Mouse (Mus musculus): Measurements from ENCODE around the gene Parp3. TPM values are rescaled to one million over a fixed set of nuclear protein-coding genes. Genes with fewer than 3 reads are reported as not detected.

Gene Parp3
- polyA plus RNA-seq, 1 experiment from 2014 or later, result 0.76 TPM

GRCm38 (mm10) chr9:106451899-106452298 is 24.9 kb downstream of the Parp3 start:
- Histone ChIP-seq H3K27me3 (ENCODE audit: control insufficient read depth, insufficient read depth, low read length) (no peaks in the 10 kb centered on the region), H3K4me1 (ENCODE audit: control insufficient read depth, insufficient read depth, low read length) (peaks cover 44% of the 10 kb centered on the region), H3K27ac (replicated peaks; ENCODE audit: low read depth, low read length) (no peak overlapping the region), H3K4me3 (replicated peaks; ENCODE audit: low read depth, low read length) (no peak overlapping the region), H3K4me2 (ENCODE audit: low read length) (peak overlapping the region; percentile 100; the same call in 1 of the 2 replicates), H3K9me3 (ENCODE audit: control insufficient read depth, low read length) (no peaks in the 10 kb centered on the region), H3K9ac (replicated peaks; ENCODE audit: low read length) (peak overlapping the region; percentile 95; the same call in 1 of the 2 replicates), H3K36me3 (ENCODE audit: control insufficient read depth, insufficient read depth, low read length) (no peaks in the 10 kb centered on the region; the same call in 1 of the 2 replicates)
- ATAC-seq (ENCODE audit: low FRiP score, low TSS enrichment), result no peak
- 61% methylated on average over 2 of the region's 2 CpGs for WGBS
- DNase-seq, result no peak

- ATAC-seq (ENCODE audit: low FRiP score, low TSS enrichment) (no peak), DNase-seq (no peak)
- Histone ChIP-seq H3K4me2 (ENCODE audit: low read length) (no peak overlapping the region), H3K9me3 (ENCODE audit: control insufficient read depth, low read length) (no peaks in the 10 kb centered on the region), H3K9ac (replicated peaks; ENCODE audit: low read length) (no peak overlapping the region), H3K27me3 (ENCODE audit: control insufficient read depth, insufficient read depth, low read length) (no peaks in the 10 kb centered on the region), H3K4me1 (ENCODE audit: control insufficient read depth, insufficient read depth, low read length) (peaks cover 44% of the 10 kb centered on the region), H3K4me3 (replicated peaks; ENCODE audit: low read depth, low read length) (no peak overlapping the region), H3K36me3 (ENCODE audit: control insufficient read depth, insufficient read depth, low read length) (no peaks in the 10 kb centered on the region; the same call in 1 of the 2 replicates), H3K27ac (replicated peaks; ENCODE audit: low read depth, low read length) (no peak overlapping the region)
- WGBS, result 74% methylated on average over 11 of the region's 11 CpGs
These were observed 25.5 kb downstream of the Parp3 start for GRCm38 (mm10) chr9:106451298-106451697.

GRCm38 (mm10) chr9:106450661-106451060 is 26.1 kb downstream of the Parp3 start:
- 21% methylated on average over 9 of the region's 9 CpGs for WGBS
- no peaks in the 10 kb centered on the region for H3K36me3 ChIP-seq (ENCODE audit: control insufficient read depth, insufficient read depth, low read length)
- no peaks in the 10 kb centered on the region for H3K27me3 ChIP-seq (ENCODE audit: control insufficient read depth, insufficient read depth, low read length)
- ATAC-seq (ENCODE audit: low FRiP score, low TSS enrichment) (no peak), DNase-seq (no peak)
- no peak overlapping the region for H3K4me3 ChIP-seq (replicated peaks; ENCODE audit: low read depth, low read length)
- H3K9me3 ChIP-seq (ENCODE audit: control insufficient read depth, low read length), result no peaks in the 10 kb centered on the region
- no peak overlapping the region for H3K9ac ChIP-seq (replicated peaks; ENCODE audit: low read length)
- no peak overlapping the region for H3K27ac ChIP-seq (replicated peaks; ENCODE audit: low read depth, low read length)
- H3K4me1 ChIP-seq (ENCODE audit: control insufficient read depth, insufficient read depth, low read length), result peaks cover 40% of the 10 kb centered on the region
- H3K4me2 ChIP-seq (ENCODE audit: low read length), result no peak overlapping the region

GRCm38 (mm10) chr9:106449947-106450346 is 26.8 kb downstream of the Parp3 start:
- peaks cover 33% of the 10 kb centered on the region for H3K4me1 ChIP-seq (ENCODE audit: control insufficient read depth, insufficient read depth, low read length)

GRCm38 (mm10) chr9:106448498-106449031 is 28.2 kb downstream of the Parp3 start:
- Histone ChIP-seq H3K4me1 (ENCODE audit: control insufficient read depth, insufficient read depth, low read length) (peaks cover 32% of the 10 kb centered on the region), H3K9ac (replicated peaks; ENCODE audit: low read length) (peak overlapping the region; percentile 47; the same call in 1 of the 2 replicates), H3K9me3 (ENCODE audit: control insufficient read depth, low read length) (no peaks in the 10 kb centered on the region), H3K27ac (replicated peaks; ENCODE audit: low read depth, low read length) (no peak overlapping the region), H3K27me3 (ENCODE audit: control insufficient read depth, insufficient read depth, low read length) (no peaks in the 10 kb centered on the region), H3K4me2 (ENCODE audit: low read length) (peak overlapping the region; percentile 76), H3K4me3 (replicated peaks; ENCODE audit: low read depth, low read length) (peak overlapping the region; percentile 33), H3K36me3 (ENCODE audit: control insufficient read depth, insufficient read depth, low read length) (no peaks in the 10 kb centered on the region)
- WGBS, result 2% methylated on average over 23 of the region's 23 CpGs
- peak; percentile 84 for DNase-seq
- peak; percentile 41; the same call in 1 of the 2 replicates for ATAC-seq (ENCODE audit: low FRiP score, low TSS enrichment)

More at GRCm38 (mm10) chr9:106449947-106450346, 26.8 kb downstream of the Parp3 start:
- H3K27ac ChIP-seq (replicated peaks; ENCODE audit: low read depth, low read length), result no peak overlapping the region
- no peak overlapping the region for H3K9ac ChIP-seq (replicated peaks; ENCODE audit: low read length)
- H3K27me3 ChIP-seq (ENCODE audit: control insufficient read depth, insufficient read depth, low read length), result no peaks in the 10 kb centered on the region
- no peak overlapping the region for H3K4me2 ChIP-seq (ENCODE audit: low read length)
- WGBS, result 91% methylated on average over 8 of the region's 8 CpGs
- no peaks in the 10 kb centered on the region for H3K36me3 ChIP-seq (ENCODE audit: control insufficient read depth, insufficient read depth, low read length)
- no peak for DNase-seq
- H3K9me3 ChIP-seq (ENCODE audit: control insufficient read depth, low read length), result no peaks in the 10 kb centered on the region
- H3K4me3 ChIP-seq (replicated peaks; ENCODE audit: low read depth, low read length), result no peak overlapping the region
- ATAC-seq (ENCODE audit: low FRiP score, low TSS enrichment), result no peak

GRCm38 (mm10) chr9:106447951-106448350 is 28.8 kb downstream of the Parp3 start:
- Histone ChIP-seq H3K9ac (replicated peaks; ENCODE audit: low read length) (peak overlapping the region; percentile 70; the same call in 1 of the 2 replicates), H3K4me3 (replicated peaks; ENCODE audit: low read depth, low read length) (peak overlapping the region; percentile 51), H3K27ac (replicated peaks; ENCODE audit: low read depth, low read length) (0 out of 2 replicates have a peak overlapping the region, but pooled peaks have one; percentile 77), H3K4me1 (ENCODE audit: control insufficient read depth, insufficient read depth, low read length) (peaks cover 32% of the 10 kb centered on the region), H3K9me3 (ENCODE audit: control insufficient read depth, low read length) (no peaks in the 10 kb centered on the region), H3K27me3 (ENCODE audit: control insufficient read depth, insufficient read depth, low read length) (no peaks in the 10 kb centered on the region), H3K36me3 (ENCODE audit: control insufficient read depth, insufficient read depth, low read length) (no peaks in the 10 kb centered on the region), H3K4me2 (ENCODE audit: low read length) (peak overlapping the region; percentile 76)
- ATAC-seq (ENCODE audit: low FRiP score, low TSS enrichment) (no peak), DNase-seq (no peak)
- WGBS, result 39% methylated on average over 9 of the region's 9 CpGs

- Histone ChIP-seq H3K27me3 (ENCODE audit: control insufficient read depth, insufficient read depth, low read length) (no peaks in the 10 kb centered on the region), H3K9me3 (ENCODE audit: control insufficient read depth, low read length) (no peaks in the 10 kb centered on the region), H3K4me3 (replicated peaks; ENCODE audit: low read depth, low read length) (peak within 1 kb of the TSS; percentile 51), H3K9ac (replicated peaks; ENCODE audit: low read length) (peak within 1 kb of the TSS; percentile 70), H3K4me2 (ENCODE audit: low read length) (peak within 1 kb of the TSS; percentile 76), H3K4me1 (ENCODE audit: control insufficient read depth, insufficient read depth, low read length) (peaks cover 26% of the 10 kb centered on the region), H3K27ac (replicated peaks; ENCODE audit: low read depth, low read length) (peak within 1 kb of the TSS; percentile 77), H3K36me3 (ENCODE audit: control insufficient read depth, insufficient read depth, low read length) (no peaks in the 10 kb centered on the region)
- peak; percentile 91 for DNase-seq
- under 1% methylated on average over 24 of the region's 24 CpGs for WGBS
- ATAC-seq (ENCODE audit: low FRiP score, low TSS enrichment), result peak; percentile 82
These were observed 29.4 kb downstream of the Parp3 start, which contains the start of the genes Abhd14b and Abhd14a for GRCm38 (mm10) chr9:106447348-106447747. TSS of gene Abhd14b (plus strand) at chr9:106447459. TSS of gene Abhd14a (minus strand) at chr9:106447678.

- no peak overlapping the region for H3K4me3 ChIP-seq (replicated peaks; ENCODE audit: low read depth, low read length)
- peaks cover 26% of the 10 kb centered on the region for H3K4me1 ChIP-seq (ENCODE audit: control insufficient read depth, insufficient read depth, low read length)
- no peak overlapping the region for H3K27ac ChIP-seq (replicated peaks; ENCODE audit: low read depth, low read length)
- ATAC-seq (ENCODE audit: low FRiP score, low TSS enrichment) (no peak), DNase-seq (no peak)
- no peaks in the 10 kb centered on the region for H3K27me3 ChIP-seq (ENCODE audit: control insufficient read depth, insufficient read depth, low read length)
- 75% methylated on average over 4 of the region's 4 CpGs for WGBS
- no peak overlapping the region for H3K4me2 ChIP-seq (ENCODE audit: low read length)
- H3K9ac ChIP-seq (replicated peaks; ENCODE audit: low read length), result no peak overlapping the region
- no peaks in the 10 kb centered on the region for H3K36me3 ChIP-seq (ENCODE audit: control insufficient read depth, insufficient read depth, low read length)
- no peaks in the 10 kb centered on the region for H3K9me3 ChIP-seq (ENCODE audit: control insufficient read depth, low read length)
These were observed 31.9 kb downstream of the Parp3 start for GRCm38 (mm10) chr9:106444836-106445235.

GRCm38 (mm10) chr9:106442680-106443079 is 34.1 kb downstream of the Parp3 start:
- Histone ChIP-seq H3K9ac (replicated peaks; ENCODE audit: low read length) (no peak overlapping the region), H3K36me3 (ENCODE audit: control insufficient read depth, insufficient read depth, low read length) (no peaks in the 10 kb centered on the region), H3K27ac (replicated peaks; ENCODE audit: low read depth, low read length) (no peak overlapping the region), H3K9me3 (ENCODE audit: control insufficient read depth, low read length) (no peaks in the 10 kb centered on the region), H3K4me3 (replicated peaks; ENCODE audit: low read depth, low read length) (no peak overlapping the region), H3K27me3 (ENCODE audit: control insufficient read depth, insufficient read depth, low read length) (no peaks in the 10 kb centered on the region), H3K4me1 (ENCODE audit: control insufficient read depth, insufficient read depth, low read length) (peaks cover 18% of the 10 kb centered on the region), H3K4me2 (ENCODE audit: low read length) (no peak overlapping the region)
- ATAC-seq (ENCODE audit: low FRiP score, low TSS enrichment) (no peak), DNase-seq (no peak)
- 79% methylated on average over 5 of the region's 5 CpGs for WGBS
